Mouse (Mus musculus) bone marrow macrophage, adult 2 months (primary cell): ENCODE data around the gene Myrip.

Source experiments
- CTCF ChIP-seq: IDR thresholded peaks from 2 replicates; pipeline ENCODE4 v1.5.1; 2012; ENCODE audit warnings: low read depth, mild to moderate bottlenecking, low read length, moderate library complexity
- POLR2A ChIP-seq: IDR thresholded peaks from 2 replicates; pipeline ENCODE4 v1.6.1; 2012; ENCODE audit warnings: mild to moderate bottlenecking, low read depth, low read length, borderline replicate concordance

DNA sequence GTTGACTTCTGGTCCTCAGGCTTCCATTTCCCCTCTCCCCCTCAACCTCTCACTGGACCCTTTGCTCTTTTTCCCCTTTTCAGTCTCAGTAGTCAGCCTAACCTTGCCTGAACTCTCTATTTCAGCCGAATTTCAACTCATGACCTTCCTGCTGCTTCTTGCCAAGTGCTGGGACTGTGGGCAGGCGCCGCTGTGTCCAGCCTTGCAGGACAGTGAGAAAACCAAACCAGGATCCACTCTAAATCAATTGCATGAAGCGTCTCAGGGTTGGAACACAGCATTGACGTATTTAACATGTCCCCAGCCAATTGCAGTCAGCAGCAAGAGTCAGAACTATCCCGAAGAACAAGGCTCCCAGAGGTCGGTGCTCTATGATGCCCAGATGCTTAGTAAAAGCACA is 26.1 kb upstream of the Myrip start:
- TF ChIP-seq POLR2A (no peak), CTCF (no peak)
